ENCODE assay signal across 10 mouse cellular contexts in genomic region chr5:78584823-78585222, GRCm38 (mm10).
A peak's percentile ranks its signal among the peaks of the same experiment; 100 is the strongest.
DNase-seq lines count a peak whose midpoint lies in the region; ATAC-seq lines count a peak whose summit lies in the region.
"Had no signal": no experiment of that assay in that cellular context is flagged by ENCODE, and none has a peak within 500 bp of the region (broad histone marks: within the 10 kb centered on the region; RNA-seq: fewer than 3 reads in every experiment).

No protein-coding gene starts in this region.

- DNase-seq in midbrain, embryonic 14.5 days: peak; percentile 35
- DNase-seq in midbrain, embryonic 11.5 days (ENCODE audit: low spot score, missing footprints): no peak
- DNase-seq in left cerebral cortex, postnatal 14 days (ENCODE audit: low spot score in 2 of 2): peak; percentile 70 to 80
- peak; percentile 2 for DNase-seq in right cerebral cortex, postnatal 4 days
- DNase-seq in kidney, postnatal 25 days: no peak
- no peak for DNase-seq in urinary bladder, postnatal 36 days (ENCODE audit: low spot score in 2 of 2)
- no peak for DNase-seq in kidney, adult 11 months

- H3K27ac ChIP-seq in midbrain, embryonic 14.5 days (replicated peaks; ENCODE audit: low read depth, low read length): no peak overlapping the region
- no peak overlapping the region for H3K27ac ChIP-seq in midbrain, embryonic 11.5 days (ENCODE audit: low read depth, low read length)
- no peak overlapping the region for H3K27ac ChIP-seq in hindbrain, embryonic 12.5 days
- H3K27ac ChIP-seq: liver, embryonic 12.5 days had no signal

- intact Hi-C loops in left cerebral cortex, postnatal 14 days (cut with DNase I): no loop called here

- no peaks in the 10 kb centered on the region for H3K27me3 ChIP-seq in midbrain, embryonic 14.5 days (ENCODE audit: control insufficient read depth, insufficient read depth, low read length)
- H3K27me3 ChIP-seq in midbrain, embryonic 11.5 days (ENCODE audit: control insufficient read depth, insufficient read depth, low read length): no peaks in the 10 kb centered on the region
- no peaks in the 10 kb centered on the region for H3K27me3 ChIP-seq in hindbrain, embryonic 12.5 days
- H3K27me3 ChIP-seq: CH12.LX; liver, embryonic 12.5 days had no signal

- H3K9ac ChIP-seq in midbrain, embryonic 14.5 days (replicated peaks; ENCODE audit: low read length): no peak overlapping the region
- no peak overlapping the region for H3K9ac ChIP-seq in midbrain, embryonic 11.5 days (ENCODE audit: low read length)
- no peak overlapping the region for H3K9ac ChIP-seq in hindbrain, embryonic 12.5 days
- H3K9ac ChIP-seq: liver, embryonic 12.5 days had no signal

- no peak; the same call in 1 of the 2 replicates for ATAC-seq in midbrain, embryonic 14.5 days (ENCODE audit: low FRiP score, low TSS enrichment)
- ATAC-seq in midbrain, embryonic 11.5 days (ENCODE audit: low FRiP score): no peak
- peak; percentile 50; the same call in 1 of the 2 replicates for ATAC-seq in hindbrain, embryonic 12.5 days (ENCODE audit: low FRiP score)
- ATAC-seq: liver, embryonic 12.5 days had no signal

- 71% methylated on average over 1 of the region's 1 CpGs for WGBS in midbrain, embryonic 14.5 days
- WGBS in midbrain, embryonic 11.5 days: 79% methylated on average over 1 of the region's 1 CpGs
- 58% methylated on average over 1 of the region's 1 CpGs for WGBS in hindbrain, embryonic 12.5 days

- no peak overlapping the region for H3K4me2 ChIP-seq in midbrain, embryonic 14.5 days (ENCODE audit: low read length)
- no peak overlapping the region for H3K4me2 ChIP-seq in midbrain, embryonic 11.5 days
- no peak overlapping the region for H3K4me2 ChIP-seq in hindbrain, embryonic 12.5 days (replicated peaks)
- H3K4me2 ChIP-seq: liver, embryonic 12.5 days had no signal

- H3K9me3 ChIP-seq in midbrain, embryonic 14.5 days (ENCODE audit: control insufficient read depth, low read length): no peaks in the 10 kb centered on the region
- H3K9me3 ChIP-seq in midbrain, embryonic 11.5 days (ENCODE audit: control insufficient read depth, low read length): no peaks in the 10 kb centered on the region
- no peaks in the 10 kb centered on the region for H3K9me3 ChIP-seq in hindbrain, embryonic 12.5 days (replicated peaks)
- H3K9me3 ChIP-seq: liver, embryonic 12.5 days had no signal

- H3K36me3 ChIP-seq in midbrain, embryonic 14.5 days (ENCODE audit: control insufficient read depth, insufficient read depth, low read length): no peaks in the 10 kb centered on the region
- no peaks in the 10 kb centered on the region for H3K36me3 ChIP-seq in midbrain, embryonic 11.5 days (ENCODE audit: control insufficient read depth, insufficient read depth, low read length)
- H3K36me3 ChIP-seq in hindbrain, embryonic 12.5 days: no peaks in the 10 kb centered on the region
- H3K36me3 ChIP-seq: liver, embryonic 12.5 days had no signal

- H3K4me1 ChIP-seq in midbrain, embryonic 14.5 days (ENCODE audit: control insufficient read depth, insufficient read depth, low read length): no peaks in the 10 kb centered on the region
- H3K4me1 ChIP-seq in midbrain, embryonic 11.5 days (ENCODE audit: control insufficient read depth, insufficient read depth, low read length): no peaks in the 10 kb centered on the region
- no peaks in the 10 kb centered on the region for H3K4me1 ChIP-seq in hindbrain, embryonic 12.5 days
- H3K4me1 ChIP-seq: liver, embryonic 12.5 days had no signal

- H3K4me3 ChIP-seq in midbrain, embryonic 14.5 days (replicated peaks; ENCODE audit: low read depth, low read length): no peak overlapping the region
- H3K4me3 ChIP-seq in midbrain, embryonic 11.5 days (ENCODE audit: low read depth, low read length): no peak overlapping the region
- no peak overlapping the region for H3K4me3 ChIP-seq in hindbrain, embryonic 12.5 days
- H3K4me3 ChIP-seq: liver, embryonic 12.5 days had no signal

Comparison
In these comparisons a context has a peak if more than half of its experiments do, and no peak if none do; other contexts are left out.
1. DNase-seq: peak in midbrain, embryonic 14.5 days (single experiment), left cerebral cortex, postnatal 14 days (2 of 2) and right cerebral cortex, postnatal 4 days (single experiment); none in midbrain, embryonic 11.5 days (single experiment), kidney, postnatal 25 days (0 of 2), urinary bladder, postnatal 36 days (0 of 2) and kidney, adult 11 months (single experiment).